9 mouse cellular contexts compared by ENCODE assay signal in genomic region chr6:148354151-148354508, GRCm38 (mm10).
DNase-seq lines count a peak whose midpoint lies in the region; ATAC-seq and TF ChIP-seq lines count a peak whose summit lies in the region.
"Had no signal": no experiment of that assay in that cellular context is flagged by ENCODE, and none has a peak within 500 bp of the region (broad histone marks: within the 10 kb centered on the region; RNA-seq: fewer than 3 reads in every experiment).

No protein-coding gene starts in this region.

- no peak overlapping the region for H3K27ac ChIP-seq in layer of hippocampus, adult 2 months
- H3K27ac ChIP-seq in forebrain, embryonic 10.5 days: peak overlapping the region; percentile 84; the same call in 1 of the 2 replicates
- H3K27ac ChIP-seq in limb, embryonic 12.5 days: no peak overlapping the region
- no peak overlapping the region for H3K27ac ChIP-seq in neural tube, embryonic 14.5 days (ENCODE audit: low read depth, low read length)

- H3K9ac ChIP-seq in limb, embryonic 12.5 days (replicated peaks): no peak overlapping the region
- no peak overlapping the region for H3K9ac ChIP-seq in neural tube, embryonic 14.5 days (replicated peaks; ENCODE audit: low read depth, low read length)

- peak; percentile 40; the same call in 1 of the 2 replicates for ATAC-seq in limb, embryonic 12.5 days (ENCODE audit: insufficient number of reproducible peaks, insufficient read depth, low FRiP score, low TSS enrichment, low read depth)
- ATAC-seq in neural tube, embryonic 14.5 days (ENCODE audit: low read depth): peak; percentile 32; the same call in 1 of the 2 replicates
- ATAC-seq: Patski had no signal

- 85% methylated on average over 16 of the region's 16 CpGs for WGBS in forebrain, embryonic 10.5 days
- 73% methylated on average over 16 of the region's 16 CpGs for WGBS in limb, embryonic 12.5 days
- 83% methylated on average over 16 of the region's 16 CpGs for WGBS in neural tube, embryonic 14.5 days

- H3K36me3 ChIP-seq in forebrain, embryonic 10.5 days (replicated peaks): peaks cover 23% of the 10 kb centered on the region
- H3K36me3 ChIP-seq in limb, embryonic 12.5 days: peaks cover 13% of the 10 kb centered on the region
- no peaks in the 10 kb centered on the region for H3K36me3 ChIP-seq in neural tube, embryonic 14.5 days (ENCODE audit: control insufficient read depth, insufficient read depth, low read length)

- no peak for DNase-seq in layer of hippocampus, adult 2 months (ENCODE audit: low spot score in 2 of 2)
- DNase-seq in layer of hippocampus, adult 11-12 months (ENCODE audit: low spot score): no peak
- DNase-seq in forebrain, embryonic 10.5 days (ENCODE audit: extremely low spot score, low spot score): no peak
- no peak for DNase-seq in thymus, adult 18-20 months
- DNase-seq in layer of hippocampus, postnatal 25 days (ENCODE audit: extremely low spot score in 1 of 2, low spot score in 1 of 2): no peak
- DNase-seq in layer of hippocampus, postnatal 10 days (ENCODE audit: low spot score in 2 of 2): no peak

- no peak for TF ChIP-seq CTCF in layer of hippocampus, adult 2 months (conservative IDR thresholded peaks at IDR 0.05)

- H3K27me3 ChIP-seq in forebrain, embryonic 10.5 days (ENCODE audit: poor library complexity, severe bottlenecking): no peaks in the 10 kb centered on the region
- no peaks in the 10 kb centered on the region for H3K27me3 ChIP-seq in limb, embryonic 12.5 days
- H3K27me3 ChIP-seq in neural tube, embryonic 14.5 days (ENCODE audit: control insufficient read depth, insufficient read depth, low read length): no peaks in the 10 kb centered on the region
- H3K27me3 ChIP-seq: Patski had no signal

- H3K9me3 ChIP-seq in forebrain, embryonic 10.5 days: peaks cover 26% of the 10 kb centered on the region
- peaks cover 12% of the 10 kb centered on the region; the same call in 1 of the 2 replicates for H3K9me3 ChIP-seq in limb, embryonic 12.5 days
- no peaks in the 10 kb centered on the region for H3K9me3 ChIP-seq in neural tube, embryonic 14.5 days (ENCODE audit: control insufficient read depth, low read length)

- peak overlapping the region; percentile 61 for H3K4me2 ChIP-seq in limb, embryonic 12.5 days
- H3K4me2 ChIP-seq in neural tube, embryonic 14.5 days (ENCODE audit: low read depth, low read length): peak overlapping the region; percentile 47; the same call in 1 of the 2 replicates

- peaks cover 17% of the 10 kb centered on the region for H3K4me1 ChIP-seq in forebrain, embryonic 10.5 days
- peaks cover 12% of the 10 kb centered on the region for H3K4me1 ChIP-seq in limb, embryonic 12.5 days (replicated peaks)
- H3K4me1 ChIP-seq in neural tube, embryonic 14.5 days (ENCODE audit: control insufficient read depth, insufficient read depth, low read length): peaks cover 3% of the 10 kb centered on the region; the same call in 1 of the 2 replicates

- peak overlapping the region; percentile 49; the same call in 1 of the 2 replicates for H3K4me3 ChIP-seq in layer of hippocampus, adult 2 months
- H3K4me3 ChIP-seq in forebrain, embryonic 10.5 days: peak overlapping the region; percentile 56
- peak overlapping the region; percentile 52 for H3K4me3 ChIP-seq in limb, embryonic 12.5 days (replicated peaks)
- peak overlapping the region; percentile 45 for H3K4me3 ChIP-seq in neural tube, embryonic 14.5 days (ENCODE audit: low read depth, low read length)
